Mouse (Mus musculus): ENCODE measurements at regions not wholly inside any gene's neighbourhood (a gene's known extent, or its start where the extent isn't known, plus 50 kb on each side); places are given as distances from the start of the nearest gene placed in this dataset.

DNA sequence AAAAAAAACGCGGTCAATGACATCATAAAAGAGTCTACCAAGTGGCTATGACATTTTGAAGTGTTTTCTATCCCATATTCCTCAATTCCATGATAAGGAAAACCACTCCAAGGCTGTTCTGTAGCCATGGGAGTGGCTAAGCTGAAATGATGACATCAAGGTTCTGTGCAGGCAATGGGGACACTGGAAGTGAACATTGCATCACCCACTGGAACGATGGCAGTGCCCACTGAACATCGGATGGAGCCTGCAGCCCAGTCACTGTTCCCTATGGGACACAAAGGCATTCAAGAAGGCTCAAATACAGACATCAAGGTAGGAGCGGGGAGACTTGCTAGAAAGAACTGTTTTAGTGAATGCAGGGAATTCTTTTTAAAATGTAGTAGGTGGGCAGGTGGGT lies 410.8 kb downstream of the Cd83 start:
- no peak overlapping the region for H3K4me3 ChIP-seq (ENCODE audit: inconsistent target)
- WGBS (ENCODE audit: missing documents): 76% methylated on average over 5 of the region's 5 CpGs
- H3K36me3 ChIP-seq (ENCODE audit: inconsistent target): no peaks in the 10 kb centered on the region
- no peak overlapping the region for H3K27ac ChIP-seq
- no peaks in the 10 kb centered on the region for H3K79me2 ChIP-seq (ENCODE audit: inconsistent target)

DNA sequence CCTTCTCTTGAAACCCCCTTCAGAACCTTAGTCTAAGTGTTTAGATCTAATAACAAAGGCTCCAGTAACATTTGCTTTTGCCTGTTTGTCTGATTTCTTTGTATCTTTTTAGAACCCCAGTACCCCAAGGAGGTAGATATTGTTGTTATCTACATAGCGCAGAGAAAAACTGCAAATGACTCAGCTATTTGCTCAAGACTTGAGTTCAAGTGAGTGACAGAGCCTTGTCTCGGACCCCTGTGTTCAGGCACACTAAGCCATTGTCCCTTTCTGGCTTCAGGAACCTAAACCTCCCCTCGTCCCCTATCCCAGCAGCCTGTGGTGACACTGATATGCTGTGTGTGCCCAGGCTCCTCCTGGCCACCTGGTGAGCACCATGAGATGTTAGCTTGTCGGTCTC lies 421.5 kb downstream of the Cd83 start:
- no peak overlapping the region for H3K27ac ChIP-seq
- H3K4me3 ChIP-seq (ENCODE audit: inconsistent target): no peak overlapping the region
- no peaks in the 10 kb centered on the region for H3K36me3 ChIP-seq (ENCODE audit: inconsistent target)
- WGBS (ENCODE audit: missing documents): 89% methylated on average over 4 of the region's 4 CpGs
- H3K79me2 ChIP-seq (ENCODE audit: inconsistent target): no peaks in the 10 kb centered on the region

DNA sequence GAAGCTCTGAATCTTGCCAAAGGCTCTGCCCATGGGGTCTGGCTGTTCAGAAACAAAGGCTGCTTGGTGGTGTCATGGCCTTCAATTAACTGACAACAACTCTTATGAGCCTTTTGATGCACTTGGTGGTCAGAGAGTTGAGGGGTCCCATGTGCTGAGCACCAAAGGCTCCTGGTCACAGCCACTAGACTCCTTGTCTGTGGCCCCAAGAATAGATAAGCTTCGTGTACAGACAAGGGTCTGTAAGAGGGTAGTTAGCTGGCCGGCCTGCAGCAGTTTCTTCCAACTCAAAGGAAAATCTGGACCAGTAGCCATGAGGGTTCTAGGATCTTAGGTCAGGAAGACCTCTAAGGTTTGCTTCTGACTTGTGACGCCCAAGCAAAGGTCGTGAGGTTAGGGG lies 421.9 kb downstream of the Cd83 start:
- WGBS (ENCODE audit: missing documents): 100% methylated on average over 4 of the region's 4 CpGs
- no peak overlapping the region for H3K27ac ChIP-seq

DNA sequence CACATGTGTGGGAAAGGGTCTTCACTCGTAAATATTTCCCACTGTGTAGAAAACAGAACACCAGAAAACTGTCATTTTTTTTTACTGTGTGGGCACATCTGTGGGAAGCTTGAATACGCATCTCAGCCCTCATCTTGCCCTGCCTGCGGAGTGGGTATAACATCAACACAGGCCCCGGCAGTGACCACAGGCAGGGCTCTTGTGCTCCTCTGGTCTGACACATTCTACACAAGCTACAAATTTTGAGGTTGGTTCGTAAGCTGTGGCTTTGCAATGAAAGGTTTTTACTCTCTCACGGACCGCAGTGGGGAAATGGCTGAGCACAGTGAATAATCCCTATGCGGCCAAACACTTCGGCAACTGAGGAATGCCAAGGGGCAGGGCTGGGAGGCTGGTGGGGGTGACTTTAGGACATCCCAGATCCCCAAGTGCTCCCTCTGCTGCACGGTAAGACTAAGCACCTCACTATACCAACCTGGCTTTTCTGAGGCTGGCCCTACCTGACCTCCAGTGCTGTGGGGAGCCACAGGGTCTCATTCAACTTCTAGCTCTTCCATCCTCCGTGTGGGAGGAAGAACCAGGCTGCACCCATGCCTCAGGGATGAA lies 422.9 kb downstream of the Cd83 start:
- H3K36me3 ChIP-seq (ENCODE audit: inconsistent target): no peaks in the 10 kb centered on the region
- no peak overlapping the region for H3K27ac ChIP-seq
- no peak overlapping the region for H3K4me3 ChIP-seq (ENCODE audit: inconsistent target)
- WGBS (ENCODE audit: missing documents): 89% methylated on average over 11 of the region's 11 CpGs
- H3K79me2 ChIP-seq (ENCODE audit: inconsistent target): no peaks in the 10 kb centered on the region

More for the DNA sequence above, 421.9 kb downstream of the Cd83 start:
- Histone ChIP-seq H3K36me3 (ENCODE audit: inconsistent target) (no peaks in the 10 kb centered on the region), H3K79me2 (ENCODE audit: inconsistent target) (no peaks in the 10 kb centered on the region), H3K4me3 (ENCODE audit: inconsistent target) (no peak overlapping the region)

DNA sequence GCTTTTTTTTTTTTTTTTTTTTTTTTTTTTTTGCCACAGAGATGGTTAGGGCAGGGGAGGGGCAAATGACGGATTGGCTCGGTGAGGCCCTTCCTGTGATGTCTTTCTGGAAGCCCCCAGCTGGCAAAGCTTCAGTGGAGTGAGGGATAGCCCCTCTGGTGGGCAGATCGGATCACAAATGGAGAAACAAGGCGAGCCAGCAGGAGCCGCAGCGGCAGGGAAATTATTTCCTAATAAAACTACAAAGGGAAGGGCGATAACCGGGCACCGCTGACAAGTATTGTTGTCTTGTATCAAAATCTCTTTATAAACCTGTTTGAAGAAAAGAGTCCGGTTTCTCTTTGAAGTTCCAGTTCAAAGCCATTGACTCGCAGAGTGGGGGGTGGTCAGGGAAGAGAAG lies 424.5 kb downstream of the Cd83 start:
- no peaks in the 10 kb centered on the region for H3K79me2 ChIP-seq (ENCODE audit: inconsistent target)
- no peaks in the 10 kb centered on the region for H3K36me3 ChIP-seq (ENCODE audit: inconsistent target)
- WGBS (ENCODE audit: missing documents): 81% methylated on average over 11 of the region's 11 CpGs
- no peak overlapping the region for H3K27ac ChIP-seq
- H3K4me3 ChIP-seq (ENCODE audit: inconsistent target): no peak overlapping the region

DNA sequence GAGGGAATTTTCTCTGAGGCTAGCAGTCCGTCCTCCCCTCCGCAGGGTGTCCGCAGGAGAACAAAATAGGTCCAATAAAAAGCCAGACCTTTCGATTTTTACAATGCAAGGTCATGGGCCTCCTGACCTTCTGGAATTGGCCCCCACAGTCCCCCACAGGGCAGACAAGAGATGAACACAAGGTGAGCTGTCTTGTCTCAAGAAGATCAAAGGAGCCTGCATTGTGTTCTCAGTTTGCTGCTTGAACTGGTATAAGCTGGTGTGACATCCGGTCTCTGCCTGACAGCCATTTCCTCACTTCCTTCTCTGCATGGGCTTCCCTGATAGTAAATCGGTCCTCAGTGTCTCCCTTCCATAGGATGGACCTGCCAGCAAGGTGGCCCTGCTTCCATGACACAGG lies 425.5 kb downstream of the Cd83 start:
- Histone ChIP-seq H3K27ac (no peak overlapping the region), H3K36me3 (ENCODE audit: inconsistent target) (no peaks in the 10 kb centered on the region), H3K79me2 (ENCODE audit: inconsistent target) (no peaks in the 10 kb centered on the region), H3K4me3 (ENCODE audit: inconsistent target) (no peak overlapping the region)
- 68% methylated on average over 6 of the region's 6 CpGs for WGBS (ENCODE audit: missing documents)

DNA sequence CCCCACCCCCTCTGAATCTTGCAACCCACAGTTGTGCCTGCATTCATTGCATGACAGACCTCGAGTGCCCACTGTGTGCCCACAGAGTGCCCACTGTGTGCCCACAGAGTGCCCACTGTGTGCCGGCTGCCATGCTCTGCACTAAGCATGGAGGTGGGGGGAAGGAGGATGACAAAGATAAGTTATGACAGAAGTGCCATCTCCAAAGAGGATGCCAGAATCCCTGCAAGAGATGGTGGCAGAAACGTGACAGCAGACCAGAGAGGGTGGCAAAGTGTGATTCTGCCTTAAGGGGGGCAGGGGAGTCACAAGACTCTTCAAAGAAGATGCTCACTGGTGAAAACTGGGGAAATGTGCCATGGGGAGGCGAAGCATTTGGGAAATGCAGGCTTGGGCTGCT lies 427.8 kb downstream of the Cd83 start:
- WGBS (ENCODE audit: missing documents): 89% methylated on average over 4 of the region's 4 CpGs
- Histone ChIP-seq H3K4me3 (ENCODE audit: inconsistent target) (no peak overlapping the region), H3K79me2 (ENCODE audit: inconsistent target) (no peaks in the 10 kb centered on the region), H3K27ac (no peak overlapping the region), H3K36me3 (ENCODE audit: inconsistent target) (no peaks in the 10 kb centered on the region)

DNA sequence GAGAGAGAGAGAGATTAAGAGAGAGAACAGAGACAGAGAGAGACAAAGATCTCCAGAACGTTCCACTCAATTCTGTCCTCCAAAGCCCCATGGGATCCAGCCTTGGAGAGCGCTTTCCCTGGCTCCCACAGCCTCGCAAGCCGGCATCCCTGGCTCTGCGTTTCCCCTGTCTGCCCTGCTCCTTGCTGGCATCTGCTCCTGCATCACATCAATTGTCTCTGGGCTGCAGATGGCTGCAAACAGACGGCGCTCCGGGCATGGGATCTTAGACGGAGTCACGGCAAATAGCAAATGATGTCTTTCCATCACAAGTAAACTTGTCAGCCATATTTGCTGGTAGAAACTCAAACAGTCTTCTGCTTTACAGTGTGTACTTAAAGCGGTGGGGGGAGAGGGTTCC lies 428.4 kb downstream of the Cd83 start:
- H3K79me2 ChIP-seq (ENCODE audit: inconsistent target): no peaks in the 10 kb centered on the region
- no peak overlapping the region for H3K4me3 ChIP-seq (ENCODE audit: inconsistent target)
- WGBS (ENCODE audit: missing documents): 82% methylated on average over 10 of the region's 11 CpGs
- no peak overlapping the region for H3K27ac ChIP-seq
- H3K36me3 ChIP-seq (ENCODE audit: inconsistent target): no peaks in the 10 kb centered on the region

DNA sequence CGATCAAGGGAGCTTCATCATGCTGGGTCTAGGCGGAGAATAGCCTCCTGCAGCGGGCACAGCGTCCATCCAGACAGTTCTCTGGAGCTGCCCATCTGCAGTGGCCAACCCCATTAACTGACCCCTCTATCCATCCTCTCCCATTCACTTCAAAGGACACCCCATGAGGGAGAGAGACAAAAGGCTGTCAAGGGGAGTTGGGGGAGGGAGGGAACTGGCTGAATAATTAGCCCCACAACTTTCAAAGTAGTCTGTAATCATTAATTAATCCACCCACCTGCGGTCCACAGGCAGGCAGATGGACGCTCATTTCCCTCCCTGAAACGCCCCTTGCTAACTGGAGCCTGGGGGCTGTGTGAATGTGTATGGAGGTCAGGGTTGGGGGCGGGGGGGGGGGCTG lies 433.7 kb downstream of the Cd83 start:
- no peaks in the 10 kb centered on the region for H3K36me3 ChIP-seq (ENCODE audit: inconsistent target)
- no peaks in the 10 kb centered on the region for H3K79me2 ChIP-seq (ENCODE audit: inconsistent target)
- no peak overlapping the region for H3K4me3 ChIP-seq (ENCODE audit: inconsistent target)
- 94% methylated on average over 6 of the region's 8 CpGs for WGBS (ENCODE audit: missing documents)
- no peak overlapping the region for H3K27ac ChIP-seq

DNA sequence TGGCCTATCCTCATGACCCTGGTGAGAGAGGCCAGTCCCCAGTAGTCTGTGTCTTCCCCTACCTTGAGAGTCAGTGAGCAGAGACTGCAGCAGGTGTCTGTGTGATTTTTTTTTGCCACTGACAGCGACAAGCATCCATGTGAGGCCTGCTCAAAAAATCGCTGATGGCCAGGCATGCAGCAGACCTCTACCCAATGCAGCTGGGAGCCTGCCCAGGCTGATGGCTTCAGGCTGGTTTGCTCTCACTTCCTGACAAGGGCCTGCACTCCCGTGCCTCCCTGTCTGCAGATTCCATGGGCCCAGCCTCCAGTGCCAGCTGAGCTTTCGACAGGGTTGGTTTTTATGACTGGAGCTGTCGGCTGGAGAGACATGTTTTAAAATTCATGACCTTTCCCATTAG lies 437.1 kb downstream of the Cd83 start:
- Histone ChIP-seq H3K36me3 (ENCODE audit: inconsistent target) (no peaks in the 10 kb centered on the region), H3K79me2 (ENCODE audit: inconsistent target) (no peaks in the 10 kb centered on the region), H3K27ac (no peak overlapping the region), H3K4me3 (ENCODE audit: inconsistent target) (no peak overlapping the region)
- 84% methylated on average over 5 of the region's 5 CpGs for WGBS (ENCODE audit: missing documents)

DNA sequence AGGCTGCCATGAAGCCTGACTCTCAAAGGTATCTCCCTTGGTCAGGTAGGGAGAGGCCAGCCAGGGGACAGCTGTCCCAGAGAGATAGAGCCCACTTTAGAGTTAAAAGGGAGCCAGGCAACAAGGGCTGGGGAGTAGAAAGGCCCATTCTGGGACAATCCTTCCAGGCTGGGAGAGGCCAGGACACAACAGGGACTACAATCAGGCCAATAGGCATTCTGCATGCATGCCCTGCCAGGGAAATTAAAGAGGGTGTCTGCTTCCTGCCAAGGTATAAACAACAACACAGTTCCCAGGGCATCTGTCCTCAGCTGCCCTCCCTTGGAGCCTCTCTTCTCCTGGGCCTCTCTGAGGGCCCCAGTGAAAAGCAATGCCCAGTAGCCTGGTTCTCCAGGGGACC lies 437.8 kb downstream of the Cd83 start:
- no peaks in the 10 kb centered on the region for H3K79me2 ChIP-seq (ENCODE audit: inconsistent target)
- H3K36me3 ChIP-seq (ENCODE audit: inconsistent target): no peaks in the 10 kb centered on the region
- no peak overlapping the region for H3K27ac ChIP-seq
- H3K4me3 ChIP-seq (ENCODE audit: inconsistent target): no peak overlapping the region

DNA sequence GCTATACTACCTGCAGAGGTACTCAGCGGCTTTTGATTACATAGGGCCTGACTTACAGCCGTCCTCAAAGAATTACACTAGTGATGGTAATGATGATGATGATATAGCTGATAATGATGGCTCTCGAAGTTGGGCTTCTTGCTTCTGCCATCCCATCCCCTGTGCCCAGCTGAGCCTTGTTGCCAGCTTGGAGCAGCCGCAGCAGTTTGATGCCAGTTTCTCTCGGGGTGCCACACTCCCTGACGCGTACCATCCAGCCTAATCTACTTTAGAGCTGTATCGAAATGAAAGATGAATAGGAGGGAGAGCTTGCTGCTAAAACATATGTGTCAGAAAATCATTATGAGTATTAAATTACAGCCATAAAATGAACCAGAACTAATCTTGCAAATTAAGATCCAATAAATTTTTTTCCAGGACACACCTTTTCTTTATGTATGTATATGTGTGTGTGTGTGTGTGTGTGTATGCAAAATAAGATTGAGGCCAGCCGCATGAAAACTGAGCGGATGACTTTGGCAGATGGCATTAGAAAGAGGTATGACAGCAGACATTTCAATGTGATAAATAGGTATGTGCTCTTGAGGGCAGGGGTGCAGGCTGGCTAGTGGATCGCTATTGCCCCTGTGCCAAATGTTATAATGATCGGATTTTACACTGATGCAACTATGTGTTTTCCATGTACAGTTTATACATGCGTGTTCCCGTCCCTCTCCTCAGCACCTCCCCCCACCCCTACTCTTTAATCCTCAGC lies 443.3 kb downstream of the Cd83 start:
- no peaks in the 10 kb centered on the region for H3K36me3 ChIP-seq (ENCODE audit: inconsistent target)
- H3K4me3 ChIP-seq (ENCODE audit: inconsistent target): no peak overlapping the region
- no peaks in the 10 kb centered on the region for H3K79me2 ChIP-seq (ENCODE audit: inconsistent target)
- no peak overlapping the region for H3K27ac ChIP-seq
- 96% methylated on average over 14 of the region's 14 CpGs for WGBS (ENCODE audit: missing documents)

DNA sequence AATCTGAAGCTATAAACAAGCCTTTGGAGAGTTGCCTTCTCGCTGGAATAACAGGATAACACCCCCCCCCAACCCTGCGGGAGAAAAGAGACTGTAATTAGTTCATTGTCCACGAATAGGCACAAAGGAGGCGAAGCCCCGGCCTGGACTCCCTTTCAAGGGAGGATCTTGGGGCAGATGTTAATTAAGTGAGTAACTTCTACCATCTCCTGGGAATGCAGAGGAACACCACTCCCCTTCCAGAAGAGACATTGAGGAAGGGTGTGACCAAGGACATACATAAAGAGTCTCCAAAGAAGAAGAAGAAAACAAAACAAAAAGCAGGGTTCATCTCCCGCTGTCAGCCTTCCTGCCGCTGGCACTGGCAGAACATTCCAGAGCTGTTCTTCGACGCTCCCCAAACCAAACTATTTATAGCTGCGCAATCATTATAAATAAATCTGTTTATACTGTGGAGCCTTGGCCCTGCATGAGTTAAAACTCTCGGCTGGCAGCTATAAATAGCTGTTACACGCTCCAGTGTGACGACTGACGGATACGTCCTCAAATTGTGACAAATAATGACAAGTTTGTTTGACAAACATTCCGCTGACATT lies 444.1 kb downstream of the Cd83 start:
- WGBS (ENCODE audit: missing documents): 73% methylated on average over 16 of the region's 16 CpGs

DNA sequence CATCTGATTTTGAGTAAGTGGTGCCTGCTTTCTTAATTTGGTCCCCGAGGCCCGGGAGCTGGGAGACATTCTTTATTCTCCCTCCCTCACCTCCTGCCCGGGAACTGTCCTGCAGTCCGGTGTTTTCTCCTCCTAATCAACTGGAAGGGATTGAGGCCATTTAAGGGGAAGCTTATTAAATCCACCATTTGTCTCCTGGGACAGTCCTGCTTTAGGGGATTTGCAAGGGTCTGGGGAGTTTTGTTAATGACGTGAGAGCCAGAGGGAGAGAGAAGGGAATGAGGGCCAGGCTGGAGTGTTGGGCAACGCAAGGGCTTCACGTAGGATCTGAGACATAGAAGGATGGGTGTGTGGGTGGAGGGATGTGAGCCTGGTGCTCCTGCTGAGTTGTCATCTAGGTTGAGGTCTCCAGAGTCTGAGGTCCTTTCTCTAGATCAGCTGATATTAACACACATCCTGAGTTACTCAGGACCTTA lies 444.6 kb downstream of the Cd83 start:
- 67% methylated on average over 7 of the region's 7 CpGs for WGBS (ENCODE audit: missing documents)

More for the DNA sequence above, 444.1 kb downstream of the Cd83 start:
- H3K79me2 ChIP-seq (ENCODE audit: inconsistent target): no peaks in the 10 kb centered on the region
- H3K4me3 ChIP-seq (ENCODE audit: inconsistent target): no peak overlapping the region
- no peak overlapping the region for H3K27ac ChIP-seq
- H3K36me3 ChIP-seq (ENCODE audit: inconsistent target): no peaks in the 10 kb centered on the region

DNA sequence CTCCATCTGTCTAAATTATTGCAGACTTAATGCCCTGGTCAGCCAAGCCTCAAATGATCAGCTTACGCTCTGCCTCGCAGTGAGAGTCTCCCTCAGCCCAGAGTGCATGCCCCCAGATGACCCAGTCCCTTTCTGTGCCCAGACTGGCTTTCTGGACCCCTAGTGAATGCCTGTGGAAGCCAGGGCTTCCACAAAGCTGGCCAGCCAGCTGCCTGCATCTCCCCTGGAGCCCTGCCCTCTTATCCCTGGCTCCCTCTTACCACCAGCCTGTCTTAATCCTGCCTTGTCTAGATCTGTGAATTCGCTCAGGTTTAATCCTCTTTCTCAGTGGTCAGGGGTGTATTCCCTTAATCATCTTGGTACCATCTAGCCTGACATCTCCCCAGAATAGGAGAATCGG lies 446.8 kb downstream of the Cd83 start:
- Histone ChIP-seq H3K4me3 (ENCODE audit: inconsistent target) (no peak overlapping the region), H3K27ac (no peak overlapping the region), H3K36me3 (ENCODE audit: inconsistent target) (no peaks in the 10 kb centered on the region), H3K79me2 (ENCODE audit: inconsistent target) (no peaks in the 10 kb centered on the region)
- 93% methylated on average over 4 of the region's 4 CpGs for WGBS (ENCODE audit: missing documents)

More for the DNA sequence above, 444.6 kb downstream of the Cd83 start:
- Histone ChIP-seq H3K79me2 (ENCODE audit: inconsistent target) (no peaks in the 10 kb centered on the region), H3K36me3 (ENCODE audit: inconsistent target) (no peaks in the 10 kb centered on the region), H3K27ac (no peak overlapping the region), H3K4me3 (ENCODE audit: inconsistent target) (no peak overlapping the region)

Measured in macrophage (primary cell).